Mouse (Mus musculus): ENCODE data around the gene Lman1l.

Gene Lman1l

DNA sequence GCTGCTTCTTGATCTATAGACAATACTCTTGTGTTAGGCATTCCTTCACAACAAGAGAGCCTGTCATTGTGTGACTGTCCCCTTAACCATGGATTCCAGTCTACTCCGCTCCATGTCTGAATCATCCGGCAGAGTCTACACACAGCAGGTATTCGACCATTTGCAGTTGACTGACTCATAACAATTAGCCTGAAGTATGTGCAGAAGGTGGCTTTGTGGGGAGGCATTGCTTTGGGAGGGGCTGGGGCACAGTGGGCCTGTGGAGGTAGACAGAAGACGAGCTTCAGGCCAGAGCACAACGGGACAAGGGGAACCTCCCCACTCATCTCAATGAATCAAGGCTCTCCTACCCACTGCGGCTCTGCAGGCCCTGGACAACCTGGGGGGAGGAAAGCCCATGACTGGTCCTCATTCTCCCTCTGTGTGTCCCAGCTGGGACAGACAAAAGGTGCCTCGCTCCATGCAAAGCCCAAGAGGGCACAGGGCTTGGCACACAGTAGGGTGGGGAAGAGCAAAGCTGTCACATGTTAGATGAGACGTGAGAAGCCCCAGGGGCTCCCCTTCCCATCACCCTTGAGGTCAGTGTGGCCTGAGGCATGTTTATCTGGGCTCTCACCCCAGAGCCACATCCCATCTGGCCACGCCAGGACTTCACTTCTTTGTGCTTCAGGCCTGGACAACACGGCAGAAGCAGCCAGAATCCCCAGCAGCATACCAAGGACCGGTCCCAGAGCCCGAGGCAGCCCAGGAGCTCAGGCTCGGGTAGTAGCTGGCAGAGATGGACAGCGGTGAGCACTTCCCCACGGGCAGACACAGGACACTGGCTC lies 5.3 kb upstream of the Lman1l start:
- in situ Hi-C loops (cut with MseI, MboI): no loop called here

DNA sequence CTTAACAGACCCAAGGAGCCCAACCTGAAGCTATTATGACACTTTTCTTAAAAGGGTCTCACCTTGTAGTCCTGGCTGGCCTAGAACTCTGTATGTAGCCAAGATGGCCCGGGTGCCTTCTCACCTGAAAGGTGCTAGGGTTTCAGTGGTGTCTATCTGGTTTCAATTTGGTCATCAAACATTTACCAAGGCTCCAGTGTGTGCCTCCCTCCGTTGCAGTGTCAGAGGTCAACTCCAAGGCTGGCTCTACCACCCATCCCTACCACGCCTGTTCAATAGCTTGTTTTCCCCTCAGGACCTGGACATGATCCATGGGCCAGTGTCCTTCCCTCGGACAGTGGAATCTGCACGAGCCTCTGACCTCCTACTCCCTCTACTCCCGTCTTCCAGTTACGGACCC lies 3.7 kb upstream of the Lman1l start:
- in situ Hi-C loops (cut with MseI, MboI): no loop called here

DNA sequence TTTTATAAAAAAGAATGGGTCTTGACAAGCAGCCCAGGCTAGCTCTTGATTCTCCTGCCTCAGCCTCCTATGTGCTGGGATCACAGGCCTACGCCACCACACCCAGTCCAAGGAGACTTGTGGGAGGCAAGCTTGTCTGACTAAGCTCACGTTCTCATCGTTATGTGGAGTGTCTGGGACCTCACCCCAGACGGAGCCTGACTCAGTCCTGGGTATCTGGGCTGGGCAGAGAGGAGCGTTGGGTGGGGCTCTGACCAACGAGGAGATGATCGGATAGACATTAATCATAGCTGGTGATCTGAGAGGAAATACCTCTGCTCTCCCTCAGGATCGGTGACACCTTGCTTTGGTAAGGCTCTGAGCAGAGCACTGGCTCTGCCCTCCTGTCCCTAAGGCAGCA lies 1.7 kb downstream of the Lman1l start:
- in situ Hi-C loops (cut with MseI, MboI): no loop called here

DNA sequence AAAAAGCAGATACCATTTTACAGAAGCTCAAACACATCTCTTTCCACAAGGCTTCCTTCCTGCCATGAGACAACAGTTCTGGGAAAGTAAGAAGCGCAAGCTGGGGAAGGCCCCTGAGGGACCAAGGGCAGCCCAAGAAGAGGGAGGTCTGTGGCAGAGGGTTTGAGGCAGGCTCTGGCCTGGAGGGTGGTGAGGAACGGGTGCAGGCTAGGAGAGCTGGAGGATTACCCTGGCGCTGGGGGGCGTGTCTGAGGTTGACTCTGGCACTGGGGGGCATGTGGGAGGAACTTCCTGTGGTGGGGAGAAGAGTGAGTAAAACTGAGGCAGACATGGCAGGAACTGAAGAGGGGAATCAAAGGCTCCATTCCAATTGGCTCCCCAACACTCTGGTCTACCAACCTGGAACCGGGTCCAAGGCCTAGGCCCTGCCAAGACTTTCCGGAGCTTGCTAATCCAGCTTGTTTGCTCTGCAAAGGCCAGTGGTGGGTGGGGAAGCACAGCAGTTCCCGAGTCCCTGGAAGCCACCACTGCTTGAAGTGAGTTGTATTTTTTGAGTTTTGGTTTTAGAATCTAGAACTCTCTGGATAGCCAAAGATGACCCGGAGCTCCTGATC lies 2.9 kb downstream of the Lman1l start:
- in situ Hi-C loops (cut with MseI, MboI): no loop called here

DNA sequence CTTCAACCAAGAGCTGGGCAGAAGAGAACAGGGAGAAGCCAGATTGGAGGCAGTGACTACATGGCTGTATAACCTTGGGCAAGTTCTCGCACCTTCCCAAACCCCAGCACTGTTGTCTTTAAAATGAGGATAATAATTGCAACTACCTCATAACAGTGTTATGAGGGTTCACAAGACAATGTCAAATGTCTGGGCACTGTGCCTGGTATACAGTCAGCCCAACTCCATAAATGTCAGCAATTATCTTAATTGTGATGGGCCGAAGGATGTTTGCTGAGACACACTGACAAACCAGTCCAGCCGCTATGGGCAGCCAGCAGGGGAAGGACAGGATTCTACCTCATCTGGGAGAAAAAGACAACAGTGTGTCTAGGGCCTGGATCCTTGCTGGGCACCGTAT lies 5.8 kb downstream of the Lman1l start:
- in situ Hi-C loops (cut with MseI, MboI): no loop called here

DNA sequence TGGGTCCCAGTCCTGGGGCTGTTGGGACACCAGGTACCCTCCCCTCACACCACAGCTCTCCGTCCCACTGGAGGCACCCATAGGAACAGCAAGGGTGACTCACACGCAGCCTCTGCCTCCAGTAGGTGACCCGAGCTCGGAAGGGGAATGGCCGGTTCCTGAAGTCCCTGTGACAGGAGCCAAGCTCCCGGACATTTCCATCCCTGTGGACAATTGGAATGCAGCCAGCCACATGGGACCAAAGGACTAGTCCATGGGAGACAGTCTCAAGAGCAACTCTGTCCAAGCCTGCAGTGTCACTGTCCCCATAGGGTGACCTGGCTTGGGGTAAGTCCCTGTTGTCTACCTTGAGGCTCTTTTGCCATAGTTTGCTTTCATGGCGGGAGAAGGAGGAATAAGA lies 6.6 kb downstream of the Lman1l start:
- in situ Hi-C loops (cut with MseI, MboI): no loop called here

DNA sequence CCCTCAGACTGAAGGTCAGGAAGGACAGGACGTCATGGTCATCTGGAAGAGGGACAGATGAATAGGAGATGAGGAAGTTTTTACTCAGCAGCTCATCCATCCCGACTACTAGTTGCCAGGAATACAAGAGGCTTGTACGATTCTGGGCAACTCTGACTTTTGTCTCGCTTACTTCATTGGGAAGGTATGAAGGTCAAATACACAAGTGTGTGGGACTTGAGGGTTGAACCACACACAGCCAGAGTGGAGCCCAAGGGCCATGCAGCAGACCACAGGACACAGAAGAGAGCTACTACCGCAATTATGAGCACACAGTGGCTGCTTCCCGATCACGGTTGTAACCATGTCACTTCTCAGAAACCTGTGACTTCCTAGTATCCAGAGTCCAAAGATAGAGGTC lies 8.0 kb downstream of the Lman1l start:
- in situ Hi-C loops (cut with MseI, MboI): no loop called here

DNA sequence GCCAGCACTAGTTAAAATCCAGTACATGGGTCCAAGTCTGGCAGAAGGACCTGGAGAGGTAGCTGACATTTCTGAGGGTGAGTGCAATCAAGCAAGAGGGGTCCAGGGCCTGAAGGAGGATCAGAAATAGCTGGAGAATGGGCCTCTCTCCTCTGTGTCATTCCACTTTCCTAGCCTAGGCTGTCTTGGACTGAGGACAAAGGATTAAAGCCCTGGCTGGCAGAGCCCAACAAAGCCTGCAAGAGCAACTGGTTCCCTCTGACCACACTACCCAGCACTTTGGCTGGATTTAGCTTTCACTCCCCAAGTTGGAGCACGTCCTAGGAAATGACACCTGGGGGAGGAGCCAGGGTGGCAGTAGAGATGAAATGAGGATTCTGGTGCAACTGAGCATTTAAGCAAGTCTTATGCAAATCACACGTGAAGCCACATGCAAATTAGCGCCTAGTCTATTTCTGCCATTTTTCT lies 10.2 kb downstream of the Lman1l start:
- in situ Hi-C loops (cut with MseI, MboI): no loop called here

DNA sequence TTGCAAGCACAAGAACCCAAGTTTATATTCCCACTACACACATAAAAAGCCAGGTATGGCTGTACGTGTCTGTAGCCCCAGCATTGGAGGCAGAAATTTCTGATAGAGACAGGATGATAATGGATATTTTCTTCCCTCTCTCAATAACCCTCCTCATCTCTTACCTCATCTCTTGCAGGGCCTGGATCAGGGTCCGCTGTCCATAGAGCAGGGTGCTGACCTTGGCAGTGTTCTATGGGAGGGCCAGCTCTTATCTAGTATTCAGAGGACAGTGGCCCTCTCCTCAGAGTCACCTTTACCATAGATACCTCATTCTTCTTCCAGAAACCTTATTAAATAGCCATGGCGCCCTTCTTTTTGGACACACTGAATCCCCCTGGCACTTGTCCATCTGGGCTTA lies 10.8 kb downstream of the Lman1l start:
- in situ Hi-C loops (cut with MseI, MboI): no loop called here

DNA sequence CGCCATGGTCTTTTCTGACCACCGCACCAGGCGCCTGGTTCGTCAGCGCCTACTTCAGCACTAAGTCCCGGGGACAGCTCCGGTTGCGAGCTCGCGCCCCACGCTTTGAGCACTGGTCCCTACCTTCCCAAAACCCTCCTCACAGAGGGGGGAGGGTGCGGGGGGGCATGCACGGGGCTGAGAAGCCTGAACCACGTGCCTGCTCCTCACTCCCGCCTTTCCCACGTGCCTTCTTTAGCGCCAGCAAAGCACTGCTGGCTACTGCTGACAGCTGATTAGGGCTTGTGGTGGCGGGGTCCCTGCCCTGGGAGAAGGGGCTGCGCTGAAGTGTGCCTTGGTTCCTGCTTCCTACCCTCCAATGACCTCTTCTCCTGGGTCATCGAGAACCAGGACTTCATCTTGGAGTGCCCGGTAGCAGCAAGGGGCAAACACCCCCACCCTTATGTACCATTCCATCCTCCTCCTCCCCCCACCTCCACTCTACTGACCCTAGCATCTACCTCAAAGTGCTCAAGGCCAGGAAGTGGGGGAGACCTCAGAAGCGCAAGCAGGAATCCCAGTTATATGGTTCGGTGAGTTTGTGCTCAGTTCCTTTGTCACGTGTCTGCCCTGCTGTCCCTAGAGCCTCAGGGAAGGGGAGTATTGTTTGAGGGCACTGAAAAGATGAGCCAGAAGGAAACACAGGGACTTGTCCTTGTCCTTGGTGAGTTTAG lies 14.3 kb downstream of the Lman1l start, which contains the start of gene Cplx3:
Cplx3 (minus strand) TSS at position 143 of the 713 bp plus-strand sequence.
- in situ Hi-C loops (cut with MseI, MboI): no loop called here

DNA sequence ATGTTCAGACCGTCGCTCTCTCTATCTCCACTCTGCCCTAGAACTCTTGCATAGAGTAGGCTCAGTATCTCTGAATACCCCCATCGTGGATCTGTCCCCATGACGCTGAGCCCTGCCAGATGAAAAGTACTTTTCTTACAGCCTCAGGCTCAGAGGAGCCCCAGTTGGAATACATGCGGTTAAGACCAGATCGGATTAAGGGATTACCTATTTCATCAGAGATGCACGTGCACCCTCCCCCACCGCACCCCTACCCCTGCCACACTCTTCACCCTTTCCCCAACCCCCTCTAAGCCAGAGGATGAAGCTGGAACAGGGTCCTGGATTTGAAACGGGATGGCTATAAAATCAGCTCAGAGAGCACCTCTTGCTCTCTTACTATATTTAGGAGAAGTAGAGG lies 15.1 kb downstream of the Lman1l start:
- in situ Hi-C loops (cut with MseI, MboI): no loop called here

DNA sequence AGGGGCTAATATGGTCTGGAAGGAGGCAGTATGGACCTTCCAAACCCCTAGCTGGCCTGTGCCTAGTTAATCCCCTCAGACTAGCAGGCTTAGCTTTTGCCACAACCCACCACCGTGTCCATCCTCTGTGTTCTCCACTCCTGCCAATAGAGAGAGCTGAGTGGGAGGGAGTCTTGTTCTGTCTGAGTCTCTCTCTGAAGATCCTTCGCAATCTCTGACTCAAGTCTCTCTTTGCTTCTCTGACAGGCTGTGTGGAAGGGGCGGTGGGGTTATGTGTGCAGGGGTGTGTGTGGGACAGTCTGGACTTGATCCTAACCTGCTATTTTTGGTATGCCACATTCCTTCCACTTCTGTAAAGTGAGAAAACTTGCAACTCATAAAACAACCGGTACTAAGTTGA lies 15.7 kb downstream of the Lman1l start:
- in situ Hi-C loops (cut with MseI, MboI): no loop called here

DNA sequence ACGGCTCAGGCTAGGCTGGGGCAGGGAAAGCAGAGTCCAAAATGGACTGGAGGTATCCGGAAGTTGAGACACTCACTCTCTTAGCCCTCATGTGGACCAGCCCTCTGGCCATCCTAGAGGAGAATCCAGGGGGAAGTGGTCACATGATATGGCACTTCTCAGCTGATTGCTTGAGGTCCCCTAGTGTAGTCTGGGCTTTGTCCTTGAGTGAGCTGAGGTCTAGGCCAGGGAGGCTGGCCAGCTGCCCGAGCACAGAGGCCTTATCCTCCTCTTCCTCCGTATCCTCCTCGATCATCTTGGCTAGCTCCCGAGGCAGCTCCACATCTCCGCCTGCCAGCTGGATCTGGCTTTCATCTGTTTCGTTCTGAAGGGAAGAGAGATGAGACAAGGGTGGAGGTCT lies 18.5 kb downstream of the Lman1l start:
- in situ Hi-C loops (cut with MseI, MboI): no loop called here

DNA sequence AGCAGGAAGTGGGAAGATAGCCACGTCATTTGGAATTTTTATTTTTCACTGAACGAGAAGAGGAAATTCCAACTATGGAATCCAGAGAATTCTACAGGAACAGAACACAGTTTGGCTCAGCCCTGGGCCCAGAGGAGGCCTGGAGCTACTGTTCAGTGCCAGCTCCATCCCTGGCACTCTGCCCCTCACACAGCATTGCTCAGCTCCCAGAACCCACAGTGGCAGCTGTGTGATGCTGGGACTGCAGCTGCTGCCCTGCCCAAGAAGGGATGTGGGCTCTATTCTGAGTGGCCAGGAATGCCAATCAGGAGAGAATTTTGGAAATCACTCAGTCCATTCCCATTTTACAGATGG lies 19.2 kb downstream of the Lman1l start:
- in situ Hi-C loops (cut with MseI, MboI): no loop called here

DNA sequence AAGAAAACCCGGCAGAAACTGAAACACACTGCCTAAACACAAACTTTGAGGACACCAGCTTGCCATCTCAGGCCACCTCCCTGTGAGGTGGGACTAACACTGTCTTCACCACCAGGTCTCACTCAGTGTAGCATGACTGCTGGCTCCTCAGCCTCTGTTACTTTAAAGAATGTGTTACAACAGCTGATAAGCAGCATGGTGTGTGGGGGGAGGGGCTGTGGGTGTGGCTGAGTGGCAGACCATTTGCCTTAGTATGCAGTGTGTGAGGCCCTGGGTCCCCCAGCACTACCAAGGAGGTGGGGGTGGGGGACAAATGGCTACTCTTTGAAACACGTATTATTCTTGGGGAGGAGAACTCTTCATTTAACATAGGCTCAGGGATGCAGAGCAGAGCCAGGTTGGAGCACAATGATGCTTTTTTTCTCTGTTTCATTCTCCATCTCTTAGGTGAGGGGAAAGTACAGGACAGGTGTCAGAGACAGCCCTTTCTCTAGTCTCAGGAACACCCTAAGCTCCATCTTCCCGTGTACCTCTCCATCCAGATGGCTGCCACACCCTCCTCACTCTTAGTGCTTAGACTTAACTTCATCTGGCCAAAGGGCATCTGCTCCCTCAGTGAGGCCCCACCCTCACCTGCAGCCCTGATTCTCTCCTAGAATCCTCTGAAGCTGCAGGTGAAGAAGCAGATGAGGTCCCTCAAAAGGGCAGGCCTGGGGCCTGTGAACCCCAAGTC lies 19.8 kb downstream of the Lman1l start:
- in situ Hi-C loops (cut with MseI, MboI): no loop called here

DNA sequence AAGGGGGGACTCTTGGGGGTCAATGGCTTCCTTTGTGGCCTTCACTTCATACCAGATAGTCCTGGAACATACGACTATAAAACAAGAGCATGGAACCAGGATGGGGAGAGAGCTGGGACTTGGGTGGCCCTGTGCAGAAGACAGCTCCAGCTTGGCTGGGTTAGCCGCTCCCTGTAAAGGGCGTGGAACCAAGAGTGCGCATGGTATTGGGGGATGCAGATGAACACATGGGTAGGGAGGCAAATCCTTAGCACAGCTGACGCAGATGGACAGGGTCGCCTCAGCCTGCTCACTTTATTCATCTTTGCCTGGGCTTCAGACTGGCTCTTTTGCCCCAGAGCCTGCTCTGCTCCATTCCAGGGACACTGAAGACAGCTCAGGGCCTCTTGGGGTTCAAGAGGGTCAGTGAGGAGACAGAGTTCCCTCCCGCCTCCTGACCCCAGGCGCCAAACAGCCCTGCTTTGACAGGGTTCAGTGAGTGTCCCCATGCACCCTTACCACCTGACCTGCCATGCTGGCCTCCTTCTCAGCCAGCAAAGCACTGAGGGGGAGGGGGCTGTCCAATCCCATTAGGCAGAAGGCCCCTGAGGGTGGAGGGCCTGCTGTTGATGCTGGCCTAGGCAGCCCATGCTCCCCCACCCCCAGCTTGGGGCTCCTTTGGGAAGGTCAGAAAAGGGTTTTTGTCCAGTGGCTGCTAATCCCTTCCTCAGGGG lies 21.6 kb downstream of the Lman1l start:
- in situ Hi-C loops (cut with MseI, MboI): no loop called here

DNA sequence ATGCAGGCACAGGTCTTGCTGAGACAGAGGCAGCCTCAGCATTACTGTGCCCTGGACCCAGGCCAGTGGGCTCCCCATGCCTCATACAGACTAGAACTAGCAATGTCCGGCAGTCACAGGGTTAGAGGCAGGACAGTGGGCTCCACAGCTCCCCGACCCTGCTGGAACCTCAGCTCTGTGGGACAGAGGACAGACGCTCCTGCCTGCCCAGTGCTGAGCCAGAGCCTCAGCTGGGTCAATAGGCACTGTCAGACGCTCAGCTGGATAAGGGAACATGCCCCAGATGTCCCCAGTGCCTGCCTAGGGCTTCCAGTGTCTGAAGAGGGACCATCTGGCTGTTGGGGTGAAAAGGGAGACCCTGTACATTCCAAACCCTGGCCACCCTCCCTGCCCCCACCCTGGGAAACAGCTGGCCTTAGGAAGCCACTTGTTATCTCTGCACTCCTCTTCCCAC lies 22.6 kb downstream of the Lman1l start:
- in situ Hi-C loops (cut with MseI, MboI): no loop called here

DNA sequence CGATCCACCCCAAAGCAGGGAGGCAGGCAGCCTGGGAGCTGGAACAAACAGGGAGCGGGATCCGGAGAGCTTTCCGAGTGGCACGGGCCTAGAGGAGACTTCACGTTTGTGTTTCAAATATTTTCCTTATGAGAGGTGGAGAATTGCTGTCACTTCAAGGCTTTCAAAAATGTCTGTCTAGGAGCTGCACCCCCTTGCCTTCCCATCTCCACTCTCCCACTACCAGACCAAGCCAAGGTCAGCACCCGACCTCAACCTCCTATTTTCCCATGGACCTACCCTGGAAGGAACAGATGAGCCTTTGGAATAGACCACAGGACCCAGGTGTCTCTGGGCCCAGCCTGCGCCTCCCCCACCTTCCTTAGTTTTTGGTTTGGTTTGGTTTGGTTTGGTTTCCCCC lies 23.3 kb downstream of the Lman1l start:
- in situ Hi-C loops (cut with MseI, MboI): no loop called here

DNA sequence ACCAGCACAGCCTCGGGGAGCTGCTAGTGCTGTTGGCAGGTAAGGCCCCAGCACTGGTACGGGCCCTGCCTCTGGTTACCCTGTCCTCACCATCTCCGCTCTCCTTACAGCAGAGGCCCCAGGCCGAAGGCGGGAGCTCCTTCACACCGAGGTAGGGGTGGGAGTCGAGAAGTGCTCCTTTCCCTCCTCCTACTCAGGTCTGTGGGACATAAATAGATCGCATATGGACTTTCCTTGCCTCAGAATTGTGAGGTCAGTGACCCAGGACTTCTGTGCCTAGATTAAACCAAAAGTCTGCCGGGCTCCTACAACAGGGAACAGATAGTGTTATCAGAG lies 26.4 kb downstream of the Lman1l start:
- in situ Hi-C loops (cut with MseI, MboI): no loop called here

DNA sequence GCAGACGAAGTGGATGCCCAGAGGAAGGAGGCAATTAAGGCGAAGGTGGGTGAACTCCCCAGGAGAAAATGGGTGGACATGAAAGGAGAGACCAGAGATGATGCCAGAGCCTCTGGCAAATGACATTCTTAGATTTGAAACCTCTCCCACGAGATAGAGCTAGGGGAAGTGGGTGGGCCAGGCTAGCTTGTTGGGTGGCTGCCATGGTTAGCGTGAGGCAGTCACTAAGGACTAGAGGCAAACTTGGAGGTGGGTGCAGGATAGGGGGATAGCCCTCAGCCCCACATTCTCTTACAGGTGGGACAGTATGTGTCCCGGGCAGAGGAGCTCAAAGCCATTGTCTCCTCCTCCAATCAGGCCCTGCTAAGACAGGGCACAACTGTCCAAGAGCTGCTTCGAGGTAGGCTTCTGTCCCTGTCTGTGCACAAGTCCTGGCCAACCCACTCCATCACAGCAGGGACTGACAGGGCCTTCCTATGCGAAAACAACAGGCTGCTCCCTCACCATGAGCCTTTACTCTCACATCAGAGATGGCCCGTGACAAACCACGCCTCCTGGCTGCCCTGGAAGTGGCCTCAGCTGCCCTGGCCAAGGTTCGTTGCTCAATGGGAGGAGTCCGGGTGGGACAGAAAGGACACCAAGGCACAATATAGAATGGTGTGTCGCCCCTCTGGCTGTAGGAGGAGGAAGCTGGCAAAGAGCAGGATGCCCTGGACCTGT lies 27.0 kb downstream of the Lman1l start:
- in situ Hi-C loops (cut with MseI, MboI): no loop called here

DNA sequence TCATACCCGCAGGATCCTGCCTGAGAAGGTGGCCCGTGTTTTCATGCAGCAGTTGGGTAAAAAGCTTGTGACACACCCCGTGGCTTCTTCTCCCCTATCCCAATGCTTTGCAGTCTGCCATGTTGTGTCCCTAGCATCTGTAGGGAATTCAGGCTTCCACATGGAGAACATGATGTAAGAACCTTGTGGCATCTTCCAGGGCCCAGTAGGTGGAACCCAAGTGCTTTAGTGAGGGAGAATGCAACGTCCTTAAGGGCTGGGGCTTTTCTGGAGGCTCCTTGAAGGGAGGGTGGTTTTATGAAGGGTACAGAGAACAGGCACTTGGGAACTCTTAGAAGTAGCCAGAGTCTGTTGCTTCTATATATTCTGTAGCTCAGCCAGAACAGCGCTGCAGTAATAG lies 29.8 kb downstream of the Lman1l start:
- in situ Hi-C loops (cut with MseI, MboI): no loop called here

Measured in mouse trophoblast stem cell (cell line).